Mouse (Mus musculus) MEL-GATA-1-ER (cell line): ENCODE measurements around the gene Aoc1.
"Not testable (repeated sequence)": the region's sequence is repeated elsewhere in the genome, so short reads cannot be mapped to it uniquely, and the experiment has no call there.

Experiments
- DNase-seq: peaks from one replicate; pipeline ENCODE4 v3.0.0-alpha.2; 2012; ENCODE audit warnings: low read depth; ENCODE audit errors: extremely low read depth

Gene Aoc1

GRCm38 (mm10) chr6:48860851-48861250 lies 11.8 kb upstream of the Aoc1 start:
- DNase-seq: no peak

- DNase-seq: no peak
Measured at GRCm38 (mm10) chr6:48861616-48862280, 10.9 kb upstream of the Aoc1 start.

- no peak for DNase-seq
Measured at GRCm38 (mm10) chr6:48862816-48863215, 9.9 kb upstream of the Aoc1 start.

GRCm38 (mm10) chr6:48863488-48863887 lies 9.2 kb upstream of the Aoc1 start:
- no peak for DNase-seq

- no peak for DNase-seq
Measured at GRCm38 (mm10) chr6:48864181-48864580, 8.5 kb upstream of the Aoc1 start.

- DNase-seq: no peak
Measured at GRCm38 (mm10) chr6:48864723-48865122, 8.0 kb upstream of the Aoc1 start.

GRCm38 (mm10) chr6:48865152-48865745 lies 7.4 kb upstream of the Aoc1 start:
- no peak for DNase-seq

GRCm38 (mm10) chr6:48866355-48866950 lies 6.2 kb upstream of the Aoc1 start:
- not testable (repeated sequence) for DNase-seq

GRCm38 (mm10) chr6:48867158-48867557 lies 5.5 kb upstream of the Aoc1 start:
- DNase-seq: no peak

- DNase-seq: no peak
Measured at GRCm38 (mm10) chr6:48869774-48870173, 2.9 kb upstream of the Aoc1 start.

- DNase-seq: no peak
Measured at GRCm38 (mm10) chr6:48874576-48874975, 1.9 kb downstream of the Aoc1 start.

- no peak for DNase-seq
Measured at GRCm38 (mm10) chr6:48875515-48875914, 2.8 kb downstream of the Aoc1 start.

GRCm38 (mm10) chr6:48876510-48877135 lies 3.9 kb downstream of the Aoc1 start:
- no peak for DNase-seq

- peak; percentile 78 for DNase-seq
Measured at GRCm38 (mm10) chr6:48894203-48894602, 21.5 kb downstream of the Aoc1 start.

- no peak for DNase-seq
Measured at GRCm38 (mm10) chr6:48894938-48895818, 22.5 kb downstream of the Aoc1 start.

- no peak for DNase-seq
Measured at GRCm38 (mm10) chr6:48895941-48896340, 23.2 kb downstream of the Aoc1 start.

GRCm38 (mm10) chr6:48896956-48897355 lies 24.3 kb downstream of the Aoc1 start:
- DNase-seq: no peak

GRCm38 (mm10) chr6:48901316-48901715 lies 28.6 kb downstream of the Aoc1 start:
- DNase-seq: not testable (repeated sequence)

GRCm38 (mm10) chr6:48902511-48903406 lies 30.1 kb downstream of the Aoc1 start:
- no peak for DNase-seq

GRCm38 (mm10) chr6:48903437-48903836 lies 30.7 kb downstream of the Aoc1 start:
- no peak for DNase-seq
